9 mouse cellular contexts compared by ENCODE assay signal in genomic region chr9:40873556-40874470, GRCm38 (mm10). TPM values are rescaled to one million over a fixed set of nuclear protein-coding genes. Genes with fewer than 3 reads are reported as not detected.
A peak's percentile ranks its signal among the peaks of the same experiment; 100 is the strongest.
DNase-seq lines count a peak whose midpoint lies in the region; ATAC-seq and TF ChIP-seq lines count a peak whose summit lies in the region.
"Had no signal": no experiment of that assay in that cellular context is flagged by ENCODE, and none has a peak within 500 bp of the region (broad histone marks: within the 10 kb centered on the region; RNA-seq: fewer than 3 reads in every experiment).

Bsx (plus strand) TSS chr9:40874127.

- no peaks in the 10 kb centered on the region for H3K36me3 ChIP-seq in lung, embryonic 15.5 days
- no peaks in the 10 kb centered on the region for H3K36me3 ChIP-seq in heart, postnatal 0 days (replicated peaks; ENCODE audit: control insufficient read depth, insufficient read depth, low read length)
- no peaks in the 10 kb centered on the region for H3K36me3 ChIP-seq in midbrain, embryonic 13.5 days

- ATAC-seq in lung, embryonic 15.5 days (ENCODE audit: borderline replicate concordance, extremely low read depth, low FRiP score, low TSS enrichment): peak; percentile 84
- ATAC-seq in heart, postnatal 0 days (ENCODE audit: insufficient read depth, low read depth): peak; percentile 66
- peak; percentile 69 for ATAC-seq in midbrain, embryonic 13.5 days

- no peak within 1 kb of the TSS for H3K9ac ChIP-seq in lung, embryonic 15.5 days
- H3K9ac ChIP-seq in heart, postnatal 0 days (replicated peaks; ENCODE audit: low read depth, low read length): no peak within 1 kb of the TSS
- no peak within 1 kb of the TSS for H3K9ac ChIP-seq in midbrain, embryonic 13.5 days (replicated peaks)

- WGBS in lung, embryonic 15.5 days: 4% methylated on average over 32 of the region's 32 CpGs
- 4% methylated on average over 32 of the region's 32 CpGs for WGBS in heart, postnatal 0 days
- WGBS in midbrain, embryonic 13.5 days: 3% methylated on average over 32 of the region's 32 CpGs

- no peak within 1 kb of the TSS for H3K27ac ChIP-seq in lung, embryonic 15.5 days
- H3K27ac ChIP-seq in heart, postnatal 0 days (ENCODE audit: low read depth): no peak within 1 kb of the TSS
- no peak within 1 kb of the TSS for H3K27ac ChIP-seq in midbrain, embryonic 13.5 days
- H3K27ac ChIP-seq: macrophage had no signal

- H3K4me2 ChIP-seq in lung, embryonic 15.5 days: peak within 1 kb of the TSS; percentile 47
- H3K4me2 ChIP-seq in heart, postnatal 0 days (ENCODE audit: low read depth, low read length): peak within 1 kb of the TSS; percentile 42
- peak within 1 kb of the TSS; percentile 30; the same call in 1 of the 2 replicates for H3K4me2 ChIP-seq in midbrain, embryonic 13.5 days (replicated peaks)

- H3K27me3 ChIP-seq in lung, embryonic 15.5 days: peaks cover 95% of the 10 kb centered on the region
- peaks cover 94% of the 10 kb centered on the region for H3K27me3 ChIP-seq in heart, postnatal 0 days (ENCODE audit: control insufficient read depth, insufficient read depth, low read length)
- H3K27me3 ChIP-seq in midbrain, embryonic 13.5 days: peaks cover 94% of the 10 kb centered on the region

- H3K4me3 ChIP-seq in lung, embryonic 15.5 days: peak within 1 kb of the TSS; percentile 19; the same call in 1 of the 2 replicates
- peak within 1 kb of the TSS; percentile 27 for H3K4me3 ChIP-seq in heart, postnatal 0 days (ENCODE audit: low read depth, low read length)
- H3K4me3 ChIP-seq in midbrain, embryonic 13.5 days (replicated peaks): peak within 1 kb of the TSS; percentile 15

- peaks cover 9% of the 10 kb centered on the region; the same call in 1 of the 2 replicates for H3K4me1 ChIP-seq in lung, embryonic 15.5 days
- H3K4me1 ChIP-seq in heart, postnatal 0 days (ENCODE audit: control insufficient read depth, insufficient read depth): no peaks in the 10 kb centered on the region
- H3K4me1 ChIP-seq in midbrain, embryonic 13.5 days (replicated peaks): peaks cover 22% of the 10 kb centered on the region

- DNase-seq in lung, postnatal 25 days (ENCODE audit: low spot score): no peak
- DNase-seq in embryo, embryonic 10 days (ENCODE audit: low spot score): peak; percentile 85
- DNase-seq in heart, postnatal 0 days (ENCODE audit: low spot score): peak; percentile 71
- DNase-seq in kidney, postnatal 25 days: peak; percentile 49 to 60
- peak; percentile 76 for DNase-seq in thymus, postnatal 4 days
- no peak for DNase-seq in layer of hippocampus, postnatal 14 days (ENCODE audit: low spot score in 2 of 2)

- no peak for TF ChIP-seq EP300 in heart, postnatal 0 days (IDR thresholded peaks at IDR 0.05; ENCODE audit: low read depth)

- TF ChIP-seq CTCF in heart, postnatal 0 days (IDR thresholded peaks at IDR 0.05; ENCODE audit: low read depth): no peak

- H3K9me3 ChIP-seq in lung, embryonic 15.5 days: no peaks in the 10 kb centered on the region
- no peaks in the 10 kb centered on the region for H3K9me3 ChIP-seq in heart, postnatal 0 days (replicated peaks; ENCODE audit: control insufficient read depth, low read length)
- no peaks in the 10 kb centered on the region for H3K9me3 ChIP-seq in midbrain, embryonic 13.5 days

RNA-seq across cellular contexts. Expression of gene Bsx, which starts in this region (rescaled TPM):
- polyA plus RNA-seq in lung, embryonic 15.5 days (2015; fragmentation: Nextera tagmentation; extraction: Ambion mirVana): not detected in 2 replicates
- total RNA-seq in heart, postnatal 0 days (2014; rRNA removed; ENCODE audit: low replicate concordance): not detected in 2 replicates
- not detected in 2 replicates for polyA plus RNA-seq in heart, postnatal 0 days (2015; fragmentation: Nextera tagmentation; extraction: Ambion mirVana)
- polyA plus RNA-seq in midbrain, embryonic 13.5 days (2015; fragmentation: Nextera tagmentation; extraction: Ambion mirVana): 2.7 and 4.1 TPM in 2 replicates
- total RNA-seq in layer of hippocampus, postnatal 14 days (2021): not detected
- polyA plus RNA-seq: macrophage had no signal

Comparison
In these comparisons a context has a peak if more than half of its experiments do, and no peak if none do; other contexts are left out.
1. Peak in ATAC-seq, H3K4me3 ChIP-seq and H3K4me2 ChIP-seq in lung, embryonic 15.5 days; RNA of the gene not detected or under 1 TPM.
2. Peak in DNase-seq, ATAC-seq, H3K4me3 ChIP-seq and H3K4me2 ChIP-seq in heart, postnatal 0 days; RNA of the gene not detected or under 1 TPM.
3. DNase-seq: peak in embryo, embryonic 10 days (single experiment), kidney, postnatal 25 days (2 of 2) and thymus, postnatal 4 days (single experiment); none in lung, postnatal 25 days (single experiment) and layer of hippocampus, postnatal 14 days (0 of 2).
4. Peak in every context shown above with its lines, with median percentiles within 50 percentile points of each other: ATAC-seq, H3K4me2 ChIP-seq and H3K4me3 ChIP-seq.